Mouse (Mus musculus): ENCODE measurements around the gene Aass. TPM values are rescaled to one million over a fixed set of nuclear protein-coding genes. Genes with fewer than 3 reads are reported as not detected.
"Not testable (repeated sequence)": the region's sequence is repeated elsewhere in the genome, so short reads cannot be mapped to it uniquely, and the experiment has no call there.

The Aass gene
- 0.70 and 1.6 TPM in 2 replicates for polyA plus RNA-seq (2014; fragmentation: Nextera tagmentation; extraction: Ambion mirVana)

DNA sequence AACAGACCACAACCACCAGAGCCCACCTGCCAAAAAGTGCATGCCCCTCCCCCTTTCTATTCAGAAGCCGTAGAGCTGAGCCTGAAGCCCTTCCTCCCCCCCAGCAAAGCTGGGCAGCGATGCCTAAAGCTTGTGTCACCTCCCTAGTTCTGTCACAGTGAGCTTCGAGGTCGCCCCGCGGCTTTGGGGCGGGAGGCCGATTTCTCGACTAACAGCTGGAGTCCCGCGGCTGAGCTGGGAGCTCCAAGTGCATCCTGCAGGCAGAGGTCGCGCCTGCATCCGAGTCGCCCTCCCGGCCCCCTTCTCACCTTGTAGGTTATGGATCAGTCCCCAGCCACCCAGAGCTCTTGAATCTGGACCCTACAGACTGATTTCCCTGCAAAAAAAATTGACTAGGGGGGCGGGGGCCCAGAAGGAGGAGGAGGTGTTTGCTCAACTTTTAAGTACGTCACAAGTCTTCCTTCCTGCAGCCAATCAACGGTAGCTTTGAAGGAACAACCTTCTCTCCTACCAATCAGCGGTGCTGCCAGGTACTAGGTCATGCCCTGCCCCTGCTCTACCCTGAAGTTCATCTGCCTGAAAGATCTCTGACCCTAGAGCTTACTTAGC, at the start of gene Aass:
TSS of gene Aass (minus strand) at position 414 of the 609 bp plus-strand sequence.
- no peak within 1 kb of the TSS for H3K27ac ChIP-seq (ENCODE audit: low read depth, low read length)
- WGBS: 1% methylated on average over 20 of the region's 20 CpGs
- peak; percentile 88 for ATAC-seq (ENCODE audit: low FRiP score, low TSS enrichment)

DNA sequence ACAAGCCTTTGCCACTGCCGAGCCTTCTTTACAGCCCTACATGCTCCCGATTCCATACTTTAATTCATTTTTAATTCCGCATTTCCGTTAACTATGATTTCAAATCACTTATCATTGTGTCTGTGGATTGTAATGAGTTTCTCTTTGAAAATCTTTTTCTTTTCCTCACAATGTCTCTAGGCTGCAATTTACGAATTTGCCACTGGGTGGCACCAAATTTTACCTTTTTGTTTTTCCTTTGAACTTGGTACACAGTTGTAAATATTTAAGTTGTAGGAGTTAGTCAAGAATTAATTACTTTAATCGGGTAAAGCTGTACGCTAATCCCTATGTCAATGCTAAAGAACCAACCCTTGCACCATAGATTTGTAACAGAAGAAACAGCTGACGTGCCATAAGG, 47.3 kb upstream of the Aass start:
- ATAC-seq (ENCODE audit: low FRiP score, low TSS enrichment): no peak
- no peaks in the 10 kb centered on the region for H3K9me3 ChIP-seq (ENCODE audit: control insufficient read depth, low read length)
- WGBS: 21% methylated on average over 8 of the region's 8 CpGs
- no peak overlapping the region for H3K4me3 ChIP-seq (ENCODE audit: low read length)
- H3K36me3 ChIP-seq (ENCODE audit: control insufficient read depth, insufficient read depth, low read length): no peaks in the 10 kb centered on the region
- no peaks in the 10 kb centered on the region for H3K27me3 ChIP-seq (ENCODE audit: control insufficient read depth, insufficient read depth, low read length)
- no peak overlapping the region for H3K27ac ChIP-seq (ENCODE audit: low read depth, low read length)
- no peak overlapping the region for H3K9ac ChIP-seq (ENCODE audit: low read depth, low read length)
- no peaks in the 10 kb centered on the region for H3K4me1 ChIP-seq (ENCODE audit: control insufficient read depth, insufficient read depth, low read length)
- no peak overlapping the region for H3K4me2 ChIP-seq (replicated peaks; ENCODE audit: low read depth, low read length)

More for the DNA sequence above, at the start of gene Aass:
- no peaks in the 10 kb centered on the region for H3K4me1 ChIP-seq (ENCODE audit: control insufficient read depth, insufficient read depth, low read length)
- H3K4me3 ChIP-seq (ENCODE audit: low read length): peak within 1 kb of the TSS; percentile 28
- H3K9me3 ChIP-seq (ENCODE audit: control insufficient read depth, low read length): no peaks in the 10 kb centered on the region
- H3K27me3 ChIP-seq (ENCODE audit: control insufficient read depth, insufficient read depth, low read length): no peaks in the 10 kb centered on the region; the same call in 1 of the 2 replicates
- H3K36me3 ChIP-seq (ENCODE audit: control insufficient read depth, insufficient read depth, low read length): no peaks in the 10 kb centered on the region
- H3K4me2 ChIP-seq (replicated peaks; ENCODE audit: low read depth, low read length): peak within 1 kb of the TSS; percentile 41
- H3K9ac ChIP-seq (ENCODE audit: low read depth, low read length): no peak within 1 kb of the TSS

DNA sequence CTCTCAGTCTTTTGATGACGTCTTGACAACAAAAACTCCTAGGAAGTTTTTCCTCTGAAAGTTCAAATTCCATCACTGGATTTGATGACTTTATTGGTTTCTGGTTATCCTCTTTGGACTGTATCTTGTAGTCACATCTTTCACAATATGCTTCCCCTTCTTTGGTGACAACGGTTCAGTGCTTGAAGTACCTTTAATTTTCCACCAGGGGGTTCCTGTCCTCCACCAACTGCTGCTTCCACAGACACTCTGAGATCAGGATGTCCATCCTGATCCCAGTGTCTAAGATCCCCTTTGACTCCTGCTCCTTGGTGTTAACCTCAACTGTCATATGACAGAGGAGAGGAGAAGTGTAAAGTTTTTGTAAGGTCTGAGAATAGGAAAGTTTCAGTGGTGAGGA, 31.0 kb upstream of the Aass start:
- 61% methylated on average over 1 of the region's 2 CpGs for WGBS
- not testable (repeated sequence) for ATAC-seq (ENCODE audit: low FRiP score, low TSS enrichment); H3K27ac ChIP-seq (ENCODE audit: low read depth, low read length); H3K4me2 ChIP-seq (replicated peaks; ENCODE audit: low read depth, low read length); H3K9ac ChIP-seq (ENCODE audit: low read depth, low read length); H3K9me3 ChIP-seq (ENCODE audit: control insufficient read depth, low read length); H3K4me3 ChIP-seq (ENCODE audit: low read length); H3K4me1 ChIP-seq (ENCODE audit: control insufficient read depth, insufficient read depth, low read length); H3K36me3 ChIP-seq (ENCODE audit: control insufficient read depth, insufficient read depth, low read length); H3K27me3 ChIP-seq (ENCODE audit: control insufficient read depth, insufficient read depth, low read length)

DNA sequence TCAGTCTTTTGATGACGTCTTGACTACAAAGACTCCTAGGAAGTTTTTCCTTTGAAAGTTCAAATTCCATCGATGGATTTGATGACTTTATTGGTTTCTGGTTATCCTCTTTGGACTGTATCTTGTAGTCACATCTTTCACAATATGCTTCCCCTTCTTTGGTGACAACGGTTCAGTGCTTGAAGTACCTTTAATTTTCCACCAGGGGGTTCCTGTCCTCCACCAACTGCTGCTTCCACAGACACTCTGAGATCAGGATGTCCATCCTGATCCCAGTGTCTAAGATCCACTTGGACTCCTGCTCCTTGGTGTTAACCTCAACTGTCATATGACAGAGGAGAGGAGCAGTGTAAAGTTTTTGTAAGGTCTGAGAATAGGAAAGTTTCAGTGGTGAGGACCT, 23.6 kb upstream of the Aass start:
- H3K4me1 ChIP-seq (ENCODE audit: control insufficient read depth, insufficient read depth, low read length); H3K27ac ChIP-seq (ENCODE audit: low read depth, low read length): not testable (repeated sequence)
- WGBS: 72% methylated on average over 2 of the region's 3 CpGs

DNA sequence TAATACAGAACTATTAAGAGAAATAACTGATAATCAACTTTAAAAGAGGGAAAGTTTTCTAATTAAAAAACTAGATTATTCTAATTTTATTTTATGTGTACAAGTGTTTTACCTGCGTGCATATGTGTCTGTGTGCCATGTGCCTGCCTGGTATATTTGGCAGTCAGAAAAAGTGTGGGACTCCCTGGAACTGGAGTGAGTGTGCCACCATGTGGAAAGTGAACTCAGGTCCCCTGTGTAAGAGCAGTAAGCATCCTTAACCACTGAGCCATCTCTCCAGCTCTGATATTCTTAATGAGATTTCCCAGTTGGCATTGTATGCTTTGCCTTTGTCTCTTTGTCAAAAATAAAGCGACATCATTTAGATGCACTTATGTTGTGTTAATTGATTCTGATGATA, 20.3 kb upstream of the Aass start:
- Histone ChIP-seq H3K9me3 (ENCODE audit: control insufficient read depth, low read length) (no peaks in the 10 kb centered on the region), H3K36me3 (ENCODE audit: control insufficient read depth, insufficient read depth, low read length) (no peaks in the 10 kb centered on the region), H3K4me2 (replicated peaks; ENCODE audit: low read depth, low read length) (no peak overlapping the region), H3K27me3 (ENCODE audit: control insufficient read depth, insufficient read depth, low read length) (no peaks in the 10 kb centered on the region), H3K4me1 (ENCODE audit: control insufficient read depth, insufficient read depth, low read length) (no peaks in the 10 kb centered on the region), H3K9ac (ENCODE audit: low read depth, low read length) (no peak overlapping the region), H3K27ac (ENCODE audit: low read depth, low read length) (no peak overlapping the region), H3K4me3 (ENCODE audit: low read length) (no peak overlapping the region)
- no peak for ATAC-seq (ENCODE audit: low FRiP score, low TSS enrichment)
- 92% methylated on average over 2 of the region's 2 CpGs for WGBS

More for the DNA sequence above, 23.6 kb upstream of the Aass start:
- H3K4me3 ChIP-seq (ENCODE audit: low read length); H3K27me3 ChIP-seq (ENCODE audit: control insufficient read depth, insufficient read depth, low read length); H3K4me2 ChIP-seq (replicated peaks; ENCODE audit: low read depth, low read length); H3K9ac ChIP-seq (ENCODE audit: low read depth, low read length); H3K9me3 ChIP-seq (ENCODE audit: control insufficient read depth, low read length); ATAC-seq (ENCODE audit: low FRiP score, low TSS enrichment); H3K36me3 ChIP-seq (ENCODE audit: control insufficient read depth, insufficient read depth, low read length): not testable (repeated sequence)

DNA sequence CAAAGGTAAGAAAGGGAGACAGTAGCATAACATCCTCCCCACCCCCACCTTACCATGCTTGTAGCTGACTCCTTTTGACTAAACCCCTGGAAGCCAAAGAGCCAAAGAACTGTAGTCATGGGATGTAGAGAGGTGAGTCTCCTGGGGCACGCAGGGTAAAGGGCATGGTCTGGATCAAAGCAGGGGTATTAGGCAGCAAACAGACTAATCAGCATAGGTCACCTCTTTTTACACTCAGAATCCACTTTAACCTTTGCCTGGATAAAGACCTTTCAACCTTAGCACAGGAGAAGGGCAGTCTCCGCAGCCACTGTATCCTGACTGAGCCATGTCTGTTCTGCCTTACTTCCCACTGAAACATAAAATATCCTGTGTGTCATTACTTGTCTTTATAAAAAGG, 14.4 kb upstream of the Aass start:
- Histone ChIP-seq H3K27ac (ENCODE audit: low read depth, low read length) (no peak overlapping the region), H3K4me3 (ENCODE audit: low read length) (no peak overlapping the region), H3K27me3 (ENCODE audit: control insufficient read depth, insufficient read depth, low read length) (no peaks in the 10 kb centered on the region), H3K36me3 (ENCODE audit: control insufficient read depth, insufficient read depth, low read length) (no peaks in the 10 kb centered on the region), H3K9ac (ENCODE audit: low read depth, low read length) (no peak overlapping the region), H3K4me2 (replicated peaks; ENCODE audit: low read depth, low read length) (no peak overlapping the region), H3K9me3 (ENCODE audit: control insufficient read depth, low read length) (no peaks in the 10 kb centered on the region), H3K4me1 (ENCODE audit: control insufficient read depth, insufficient read depth, low read length) (no peaks in the 10 kb centered on the region)
- ATAC-seq (ENCODE audit: low FRiP score, low TSS enrichment): no peak
- 77% methylated on average over 2 of the region's 2 CpGs for WGBS

DNA sequence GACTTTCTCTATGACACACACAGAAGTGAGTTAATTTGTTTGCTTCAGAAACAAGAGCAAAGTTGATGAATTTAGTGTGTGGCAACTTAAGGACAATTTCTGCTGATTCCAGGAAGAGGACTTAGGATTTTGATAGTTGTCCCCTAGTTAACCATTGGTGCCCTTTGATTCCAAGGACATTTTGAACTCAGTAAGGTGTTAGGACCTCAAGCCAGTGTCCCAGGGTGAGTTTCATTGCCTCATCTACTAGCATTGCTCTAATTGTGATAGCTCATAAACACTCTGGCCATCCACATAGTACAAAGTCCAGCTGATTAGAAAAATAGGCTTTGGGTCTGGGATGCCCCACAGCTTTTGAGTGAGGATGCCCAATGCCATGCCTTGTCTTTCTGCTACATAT, 11.2 kb upstream of the Aass start:
- Histone ChIP-seq H3K4me3 (ENCODE audit: low read length) (no peak overlapping the region), H3K9me3 (ENCODE audit: control insufficient read depth, low read length) (no peaks in the 10 kb centered on the region), H3K9ac (ENCODE audit: low read depth, low read length) (no peak overlapping the region), H3K27me3 (ENCODE audit: control insufficient read depth, insufficient read depth, low read length) (no peaks in the 10 kb centered on the region), H3K4me2 (replicated peaks; ENCODE audit: low read depth, low read length) (no peak overlapping the region), H3K27ac (ENCODE audit: low read depth, low read length) (no peak overlapping the region), H3K36me3 (ENCODE audit: control insufficient read depth, insufficient read depth, low read length) (no peaks in the 10 kb centered on the region), H3K4me1 (ENCODE audit: control insufficient read depth, insufficient read depth, low read length) (no peaks in the 10 kb centered on the region)
- ATAC-seq (ENCODE audit: low FRiP score, low TSS enrichment): no peak

DNA sequence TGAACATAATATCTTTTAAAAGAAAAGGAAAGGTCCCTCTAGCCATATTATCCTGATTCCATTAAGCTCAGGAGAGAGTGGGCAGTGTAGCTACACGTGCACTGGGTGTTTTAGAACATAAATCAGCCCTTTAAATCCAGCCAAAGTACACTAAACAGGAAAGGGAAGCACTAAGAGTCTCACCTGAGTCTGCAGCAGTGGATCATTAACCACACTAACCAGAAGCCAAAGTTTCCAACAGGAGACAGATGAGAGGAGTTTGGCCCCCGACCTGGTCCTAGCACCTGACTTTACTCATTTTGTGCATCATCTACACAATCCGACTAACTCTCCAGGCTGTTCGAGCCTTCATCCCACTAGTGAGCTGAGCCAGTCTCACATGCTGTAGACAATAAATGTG, 1.8 kb downstream of the Aass start:
- peak; percentile 45 for ATAC-seq (ENCODE audit: low FRiP score, low TSS enrichment)
- Histone ChIP-seq H3K36me3 (ENCODE audit: control insufficient read depth, insufficient read depth, low read length) (no peaks in the 10 kb centered on the region), H3K27ac (ENCODE audit: low read depth, low read length) (no peak overlapping the region), H3K4me3 (ENCODE audit: low read length) (no peak overlapping the region), H3K4me1 (ENCODE audit: control insufficient read depth, insufficient read depth, low read length) (no peaks in the 10 kb centered on the region), H3K4me2 (replicated peaks; ENCODE audit: low read depth, low read length) (no peak overlapping the region), H3K9me3 (ENCODE audit: control insufficient read depth, low read length) (no peaks in the 10 kb centered on the region), H3K9ac (ENCODE audit: low read depth, low read length) (no peak overlapping the region), H3K27me3 (ENCODE audit: control insufficient read depth, insufficient read depth, low read length) (no peaks in the 10 kb centered on the region; the same call in 1 of the 2 replicates)
- WGBS: 48% methylated on average over 4 of the region's 4 CpGs

DNA sequence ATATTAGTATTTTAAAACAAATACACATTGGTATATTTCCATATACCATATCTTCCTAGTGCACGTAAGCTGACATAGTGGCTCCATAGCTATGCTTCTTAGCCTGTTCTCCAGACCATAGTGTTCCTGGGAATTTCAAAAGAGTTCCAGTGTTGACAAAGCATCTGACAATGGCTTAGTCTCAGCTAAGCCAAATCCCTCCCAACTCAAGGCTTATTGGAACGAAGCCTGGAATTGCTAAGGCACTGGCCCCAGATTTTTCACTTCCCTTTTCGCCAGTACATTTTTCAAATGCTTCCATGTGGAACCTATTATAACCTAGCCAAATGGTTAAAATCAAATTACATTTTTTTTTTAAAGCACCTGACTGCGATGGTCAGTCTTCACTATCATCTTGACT, 3.6 kb downstream of the Aass start:
- H3K27ac ChIP-seq (ENCODE audit: low read depth, low read length): no peak overlapping the region
- H3K27me3 ChIP-seq (ENCODE audit: control insufficient read depth, insufficient read depth, low read length): no peaks in the 10 kb centered on the region; the same call in 1 of the 2 replicates
- no peaks in the 10 kb centered on the region for H3K9me3 ChIP-seq (ENCODE audit: control insufficient read depth, low read length)
- no peak overlapping the region for H3K4me2 ChIP-seq (replicated peaks; ENCODE audit: low read depth, low read length)
- WGBS: 81% methylated on average over 4 of the region's 4 CpGs
- H3K36me3 ChIP-seq (ENCODE audit: control insufficient read depth, insufficient read depth, low read length): no peaks in the 10 kb centered on the region
- H3K9ac ChIP-seq (ENCODE audit: low read depth, low read length): no peak overlapping the region
- no peak overlapping the region for H3K4me3 ChIP-seq (ENCODE audit: low read length)
- no peak for ATAC-seq (ENCODE audit: low FRiP score, low TSS enrichment)
- H3K4me1 ChIP-seq (ENCODE audit: control insufficient read depth, insufficient read depth, low read length): no peaks in the 10 kb centered on the region

All from kidney, embryonic 14.5 days (tissue).